Mouse (Mus musculus) lung, adult 2 months (tissue): ENCODE data around the gene Tbl3.

Experiments used
- CTCF ChIP-seq: fragments of 200-500 bp; IDR thresholded peaks from 2 replicates; pipeline ENCODE4 v1.5.1; 2011; ENCODE audit warnings: mild to moderate bottlenecking, low read length, control low read depth; ENCODE audit not compliant: insufficient read depth
- POLR2A ChIP-seq: fragments of 200-500 bp; IDR thresholded peaks from 2 replicates; pipeline ENCODE4 v1.6.1; 2011; ENCODE audit warnings: low read depth, mild to moderate bottlenecking, control low read depth, low read length, borderline replicate concordance; ENCODE audit errors: extremely low read depth

DNA sequence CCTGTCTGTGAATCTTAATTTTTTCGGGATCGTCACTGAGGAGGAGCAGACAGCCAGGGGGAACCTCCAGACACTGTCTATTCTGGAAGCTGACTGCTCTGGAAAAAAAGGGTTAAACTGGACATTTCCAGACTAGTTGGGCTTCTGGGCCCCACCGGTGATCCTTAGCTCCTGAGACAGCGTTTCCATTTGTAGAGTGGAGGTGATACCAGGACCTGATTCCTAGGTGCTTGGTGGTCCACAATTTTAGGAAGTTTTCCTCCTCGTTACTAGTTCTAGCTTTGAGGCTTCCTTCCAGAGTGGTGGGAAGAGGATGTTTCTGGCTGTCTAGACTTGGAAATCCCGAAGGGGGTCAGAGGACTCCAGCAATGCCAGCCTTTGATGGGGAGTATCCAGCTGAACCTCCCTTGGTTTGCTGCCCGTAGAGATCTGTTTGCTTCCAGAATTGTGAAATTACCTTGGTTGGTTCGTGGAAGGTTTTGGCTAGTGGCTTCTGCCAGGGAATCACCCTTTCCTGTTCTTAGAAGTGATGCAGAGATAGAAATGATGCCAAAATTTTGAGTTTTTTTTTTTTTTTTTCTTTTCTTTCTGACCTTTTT, 37.1 kb downstream of the Tbl3 start:
- TF ChIP-seq CTCF: no peak
- TF ChIP-seq POLR2A: no peak
